Mouse (Mus musculus) limb, embryonic 14.5 days (tissue): ENCODE data around the gene Clic5. TPM values are rescaled to one million over a fixed set of nuclear protein-coding genes. Genes with fewer than 3 reads are reported as not detected.
A peak's percentile ranks its signal among the peaks of the same experiment; 100 is the strongest.
"Not testable (repeated sequence)": the region's sequence is repeated elsewhere in the genome, so short reads cannot be mapped to it uniquely, and the experiment has no call there.

Experiments used
- ATAC-seq: fragments of 200-750 bp; cut with Nextera tagmentation; 2 replicates; pipeline ENCODE4 v1.8.0; 2017; ENCODE audit warnings: low read depth, moderate number of reproducible peaks, moderate TSS enrichment; ENCODE audit not compliant: low FRiP score
- DNase-seq: peaks from one replicate; pipeline ENCODE4 v3.0.0-alpha.2; 2015; ENCODE audit warnings: low spot score
- H3K27ac ChIP-seq: fragments of 300-500 bp; sonication (generic); replicated peaks from 2 replicates; pipeline ENCODE4 v1.5.1; 2014; ENCODE audit warnings: low read depth, mild to moderate bottlenecking, low read length, moderate library complexity, mixed read lengths
- H3K27me3 ChIP-seq: fragments of 300-500 bp; sonication (generic); 2 replicates; pipeline ENCODE4 v1.6.1; 2014; ENCODE audit warnings: low read length, mixed read lengths; ENCODE audit not compliant: control insufficient read depth, insufficient read depth
- H3K36me3 ChIP-seq: fragments of 300-500 bp; sonication (generic); 2 replicates; pipeline ENCODE4 v1.6.1; 2014; ENCODE audit warnings: mild to moderate bottlenecking, low read length, moderate library complexity, mixed read lengths; ENCODE audit not compliant: control insufficient read depth, insufficient read depth
- H3K4me1 ChIP-seq: fragments of 300-500 bp; sonication (generic); 2 replicates; pipeline ENCODE4 v1.6.1; 2014; ENCODE audit warnings: antibody characterized with exemption, low read length, mixed read lengths; ENCODE audit not compliant: control insufficient read depth, insufficient read depth
- H3K4me2 ChIP-seq: fragments of 300-500 bp; sonication (generic); replicated peaks from 2 replicates; pipeline ENCODE4 v1.6.1; 2014; ENCODE audit warnings: low read depth, mild to moderate bottlenecking, low read length, moderate library complexity; ENCODE audit not compliant: severe bottlenecking
- H3K4me3 ChIP-seq: fragments of 300-500 bp; sonication (generic); replicated peaks from 2 replicates; pipeline ENCODE4 v1.5.1; 2014; ENCODE audit warnings: low read length
- H3K9ac ChIP-seq: fragments of 300-500 bp; sonication (generic); 2 replicates; pipeline ENCODE4 v1.6.1; 2014; ENCODE audit warnings: mild to moderate bottlenecking, low read depth, low read length, moderate library complexity; ENCODE audit not compliant: severe bottlenecking
- H3K9me3 ChIP-seq: fragments of 300-500 bp; sonication (generic); 2 replicates; pipeline ENCODE4 v1.6.1; 2016; ENCODE audit warnings: low read length; ENCODE audit not compliant: control insufficient read depth
- POLR2A ChIP-seq: fragments of 200-500 bp; IDR thresholded peaks from 2 replicates; pipeline ENCODE4 v1.8.0; 2012; ENCODE audit warnings: inconsistent platforms, mild to moderate bottlenecking, moderate library complexity, borderline replicate concordance; ENCODE audit not compliant: insufficient read depth, insufficient read length; ENCODE audit errors: extremely low read depth
- WGBS: fragments of 180-500 bp; shearing (Covaris S2); extraction: QIAGEN DNeasy Blood & Tissue Kit; methylation state at CpG from one replicate; pipeline ENCODE4 v1.1.7; 2014; 5-methylcytosine and 5-hydroxymethylcytosine counted together
- polyA plus RNA-seq, 2 experiments: library from polyadenylated mRNA; depleted of rRNA in 1 of 2; stranded (reverse) in 1 of 2; unstranded in 1 of 2; fragments of >200 nt; fragmentation: Nextera tagmentation in 1 of 2; extraction: Ambion mirVana in 1 of 2; gene quantifications; 2 replicates each; pipeline versions ENCODE4 v1.2.1 to v1.2.3; 2012 to 2014

The Clic5 gene
- polyA plus RNA-seq, 2 experiments: 0.41 to 0.44 TPM

- no peak overlapping the region for H3K4me2 ChIP-seq
- ATAC-seq: no peak
- H3K4me3 ChIP-seq: no peak overlapping the region
- no peak overlapping the region for H3K9ac ChIP-seq
- no peak overlapping the region for H3K27ac ChIP-seq
- no peak for TF ChIP-seq POLR2A
- H3K9me3 ChIP-seq: no peaks in the 10 kb centered on the region
- no peaks in the 10 kb centered on the region for H3K4me1 ChIP-seq
- no peak for DNase-seq
- WGBS: 69% methylated on average over 3 of the region's 3 CpGs
- no peaks in the 10 kb centered on the region for H3K27me3 ChIP-seq
- H3K36me3 ChIP-seq: no peaks in the 10 kb centered on the region
These were observed 11.1 kb upstream of the Clic5 start for GRCm38 (mm10) chr17:44177291-44177690.

DNA sequence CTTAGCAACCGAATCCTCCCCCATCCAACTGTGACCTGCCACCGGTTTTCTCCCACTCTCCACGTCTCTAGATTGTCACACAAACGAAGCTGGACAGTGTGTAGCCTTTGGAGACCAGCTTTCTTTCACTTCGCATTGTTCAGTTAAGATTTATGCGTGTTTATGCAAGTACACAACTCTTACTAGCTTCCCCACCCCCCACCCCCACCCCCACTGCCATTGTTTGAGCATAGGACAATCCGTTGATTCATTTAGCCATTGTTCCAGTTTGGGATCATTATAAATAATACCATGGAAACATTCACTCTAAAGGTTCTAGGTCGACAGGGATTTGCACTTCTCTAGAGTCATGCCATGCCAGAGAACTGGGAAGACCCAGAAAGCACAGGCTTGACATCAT is 7.0 kb upstream of the Clic5 start:
- TF ChIP-seq POLR2A: no peak
- no peak overlapping the region for H3K4me2 ChIP-seq

DNA sequence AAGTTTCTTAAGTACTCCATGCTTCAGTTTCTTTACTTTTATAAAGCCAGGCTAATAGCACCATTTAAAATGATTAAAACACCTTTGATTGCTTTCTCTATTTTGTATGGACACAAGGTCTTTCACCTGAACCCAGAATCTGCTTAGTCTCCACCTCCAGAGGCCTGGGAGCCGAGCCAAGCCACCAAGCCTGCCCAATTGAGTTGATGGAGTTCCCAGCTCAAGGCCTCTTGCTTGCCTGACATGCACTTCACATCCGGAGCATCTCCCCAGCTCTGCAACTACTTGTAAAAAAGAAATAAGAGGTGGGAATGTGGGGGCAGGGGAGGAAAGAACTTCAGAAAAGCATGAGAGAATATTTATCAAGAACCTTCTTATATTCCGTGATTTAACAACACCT is 1.5 kb upstream of the Clic5 start:
- Histone ChIP-seq H3K4me2 (no peak overlapping the region), H3K9ac (no peak overlapping the region), H3K36me3 (no peaks in the 10 kb centered on the region), H3K27me3 (peaks cover 9% of the 10 kb centered on the region; the same call in 1 of the 2 replicates), H3K27ac (no peak overlapping the region), H3K4me1 (peaks cover 9% of the 10 kb centered on the region), H3K9me3 (no peaks in the 10 kb centered on the region), H3K4me3 (no peak overlapping the region)
- DNase-seq (no peak), ATAC-seq (no peak)
- WGBS: 71% methylated on average over 3 of the region's 3 CpGs
- TF ChIP-seq POLR2A: no peak

More for the DNA sequence above, 7.0 kb upstream of the Clic5 start:
- H3K9me3 ChIP-seq: no peaks in the 10 kb centered on the region
- H3K9ac ChIP-seq: no peak overlapping the region
- H3K27me3 ChIP-seq: no peaks in the 10 kb centered on the region
- H3K27ac ChIP-seq: no peak overlapping the region
- DNase-seq: no peak
- no peak for ATAC-seq
- H3K36me3 ChIP-seq: no peaks in the 10 kb centered on the region
- H3K4me3 ChIP-seq: no peak overlapping the region
- no peaks in the 10 kb centered on the region for H3K4me1 ChIP-seq
- 83% methylated on average over 8 of the region's 8 CpGs for WGBS

- not testable (repeated sequence) for H3K27me3 ChIP-seq, H3K9ac ChIP-seq, H3K4me2 ChIP-seq
These were observed 847 bp upstream of the Clic5 start for GRCm38 (mm10) chr17:44187537-44187936.

GRCm38 (mm10) chr17:44188769-44189145 is 373 bp downstream of the Clic5 start:
- H3K36me3 ChIP-seq: no peaks in the 10 kb centered on the region
- DNase-seq (peak; percentile 22), ATAC-seq (no peak)
- 0% methylated on average over 22 of the region's 24 CpGs for WGBS
- H3K27ac ChIP-seq: no peak overlapping the region
- peak overlapping the region; percentile 90 for H3K4me2 ChIP-seq
- H3K27me3 ChIP-seq: peaks cover 9% of the 10 kb centered on the region; the same call in 1 of the 2 replicates
- peak overlapping the region; percentile 51; the same call in 1 of the 2 replicates for H3K9ac ChIP-seq
- H3K9me3 ChIP-seq: no peaks in the 10 kb centered on the region
- TF ChIP-seq POLR2A: no peak
- peaks cover 9% of the 10 kb centered on the region for H3K4me1 ChIP-seq
- H3K4me3 ChIP-seq: peak overlapping the region; percentile 42

More at GRCm38 (mm10) chr17:44187537-44187936, 847 bp upstream of the Clic5 start:
- not testable (repeated sequence) for ATAC-seq, H3K27ac ChIP-seq, H3K9me3 ChIP-seq, H3K36me3 ChIP-seq, H3K4me1 ChIP-seq, H3K4me3 ChIP-seq, DNase-seq

DNA sequence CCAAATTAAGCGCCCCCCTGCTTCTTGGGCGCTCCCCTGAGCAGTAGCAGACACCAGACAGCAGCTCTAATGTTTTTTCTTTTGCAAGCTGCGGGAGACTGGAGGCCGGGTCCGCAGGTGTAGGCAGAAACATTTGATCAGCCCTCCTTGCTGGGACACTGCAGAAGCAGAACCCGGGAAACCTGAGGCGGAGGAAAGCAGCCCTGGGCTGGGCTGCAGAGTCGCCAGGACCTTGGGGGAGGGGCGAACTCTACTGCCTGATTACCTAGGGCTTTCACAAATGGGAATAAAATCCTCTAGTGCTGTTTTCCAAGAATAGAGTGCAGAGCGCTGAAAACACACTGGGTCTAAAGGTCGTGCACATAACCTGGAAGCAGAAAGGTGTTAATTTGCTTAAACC is 1.3 kb downstream of the Clic5 start:
- DNase-seq: peak; percentile 9
- Histone ChIP-seq H3K4me1 (peaks cover 9% of the 10 kb centered on the region), H3K4me2 (peak overlapping the region; percentile 39), H3K27me3 (peaks cover 9% of the 10 kb centered on the region; the same call in 1 of the 2 replicates), H3K36me3 (no peaks in the 10 kb centered on the region), H3K27ac (no peak overlapping the region), H3K9me3 (no peaks in the 10 kb centered on the region), H3K9ac (no peak overlapping the region), H3K4me3 (peak overlapping the region; percentile 16)
- 2% methylated on average over 11 of the region's 11 CpGs for WGBS
- ATAC-seq: no peak
- no peak for TF ChIP-seq POLR2A
